In genomic region chr8:83140701-83141111, GRCm38 (mm10) we compare ENCODE assay signal across 13 mouse cellular contexts. TPM values are rescaled to one million over a fixed set of nuclear protein-coding genes. Genes with fewer than 3 reads are reported as not detected.
A peak's percentile ranks its signal among the peaks of the same experiment; 100 is the strongest.
DNase-seq lines count a peak whose midpoint lies in the region; ATAC-seq and TF ChIP-seq lines count a peak whose summit lies in the region.
"Had no signal": no experiment of that assay in that cellular context is flagged by ENCODE, and none has a peak within 500 bp of the region (broad histone marks: within the 10 kb centered on the region; RNA-seq: fewer than 3 reads in every experiment).

No protein-coding gene starts in this region.

- H3K4me2 ChIP-seq in limb, embryonic 14.5 days (replicated peaks; ENCODE audit: low read depth, low read length, severe bottlenecking), result no peak overlapping the region
- no peak overlapping the region for H3K4me2 ChIP-seq in lung, embryonic 16.5 days (ENCODE audit: low read depth, low read length)
- no peak overlapping the region for H3K4me2 ChIP-seq in forebrain, embryonic 12.5 days
- H3K4me2 ChIP-seq: embryonic facial prominence, embryonic 12.5 days; limb, embryonic 13.5 days had no signal

- TF ChIP-seq POLR2A in limb, embryonic 14.5 days (IDR thresholded peaks at IDR 0.05; ENCODE audit: borderline replicate concordance, extremely low read depth, insufficient read depth, insufficient read length), result no peak
- no peak for TF ChIP-seq POLR2A in spleen, adult 2 months (IDR thresholded peaks at IDR 0.05; ENCODE audit: low read depth, low read length)

- H3K9me3 ChIP-seq in limb, embryonic 14.5 days (ENCODE audit: control insufficient read depth, low read length), result no peaks in the 10 kb centered on the region
- no peaks in the 10 kb centered on the region for H3K9me3 ChIP-seq in limb, embryonic 10.5 days (replicated peaks)
- H3K9me3 ChIP-seq in lung, embryonic 16.5 days (ENCODE audit: control insufficient read depth, low read length), result no peaks in the 10 kb centered on the region
- H3K9me3 ChIP-seq in forebrain, embryonic 12.5 days, result no peaks in the 10 kb centered on the region
- H3K9me3 ChIP-seq: embryonic facial prominence, embryonic 12.5 days had no signal

- no peak for TF ChIP-seq CTCF in spleen, adult 2 months (IDR thresholded peaks at IDR 0.05; ENCODE audit: extremely low read depth, insufficient read depth, insufficient read length, insufficient replicate concordance)

- no peak overlapping the region for H3K9ac ChIP-seq in limb, embryonic 14.5 days (ENCODE audit: low read depth, low read length, severe bottlenecking)
- no peak overlapping the region for H3K9ac ChIP-seq in lung, embryonic 16.5 days (ENCODE audit: low read length)
- no peak overlapping the region for H3K9ac ChIP-seq in forebrain, embryonic 12.5 days
- H3K9ac ChIP-seq: embryonic facial prominence, embryonic 12.5 days; limb, embryonic 13.5 days had no signal

- 63% methylated on average over 3 of the region's 3 CpGs for WGBS in limb, embryonic 14.5 days
- 78% methylated on average over 3 of the region's 3 CpGs for WGBS in limb, embryonic 10.5 days
- WGBS in lung, embryonic 16.5 days, result 44% methylated on average over 3 of the region's 3 CpGs
- WGBS in spleen, adult 2 months, result 11% methylated on average over 3 of the region's 3 CpGs
- WGBS in forebrain, embryonic 12.5 days, result 87% methylated on average over 3 of the region's 3 CpGs

- H3K27ac ChIP-seq in limb, embryonic 14.5 days (replicated peaks; ENCODE audit: low read depth, low read length), result no peak overlapping the region
- H3K27ac ChIP-seq in limb, embryonic 10.5 days, result no peak overlapping the region
- H3K27ac ChIP-seq in lung, embryonic 16.5 days (ENCODE audit: low read length), result peak overlapping the region; percentile 2; the same call in 1 of the 2 replicates
- H3K27ac ChIP-seq in spleen, adult 2 months (ENCODE audit: insufficient read depth, low read length), result peak overlapping the region; percentile 73
- no peak overlapping the region for H3K27ac ChIP-seq in forebrain, embryonic 12.5 days
- H3K27ac ChIP-seq: embryonic facial prominence, embryonic 12.5 days; limb, embryonic 13.5 days had no signal

- DNase-seq in limb, embryonic 14.5 days (ENCODE audit: low spot score), result peak; percentile 0
- DNase-seq in limb, embryonic 10.5 days (ENCODE audit: low spot score), result no peak
- DNase-seq in spleen, adult 2 months (ENCODE audit: low read depth in 1 of 2, low spot score in 2 of 2), result peak in 1 of 2 experiments; percentile 34
- DNase-seq in gastrocnemius, postnatal 10 days, result no peak
- DNase-seq in right cerebral cortex, postnatal 4 days, result no peak
- DNase-seq: cerebellum, adult 18-20 months; kidney, adult 11 months had no signal

- H3K36me3 ChIP-seq in limb, embryonic 14.5 days (ENCODE audit: control insufficient read depth, insufficient read depth, low read length), result no peaks in the 10 kb centered on the region
- H3K36me3 ChIP-seq in limb, embryonic 10.5 days, result no peaks in the 10 kb centered on the region
- H3K36me3 ChIP-seq in lung, embryonic 16.5 days (ENCODE audit: control insufficient read depth, insufficient read depth, low read length), result no peaks in the 10 kb centered on the region
- H3K36me3 ChIP-seq in spleen, adult 2 months (ENCODE audit: control insufficient read depth, insufficient read depth, low read length), result no peaks in the 10 kb centered on the region
- H3K36me3 ChIP-seq in forebrain, embryonic 12.5 days (replicated peaks), result no peaks in the 10 kb centered on the region
- H3K36me3 ChIP-seq: embryonic facial prominence, embryonic 12.5 days; limb, embryonic 13.5 days had no signal

- no peak overlapping the region for H3K4me3 ChIP-seq in limb, embryonic 14.5 days (replicated peaks; ENCODE audit: low read length)
- H3K4me3 ChIP-seq in limb, embryonic 10.5 days, result no peak overlapping the region
- no peak overlapping the region for H3K4me3 ChIP-seq in lung, embryonic 16.5 days (ENCODE audit: low read length)
- no peak overlapping the region for H3K4me3 ChIP-seq in spleen, adult 2 months (ENCODE audit: extremely low read depth, insufficient read depth, insufficient read length)
- H3K4me3 ChIP-seq in forebrain, embryonic 12.5 days (replicated peaks), result no peak overlapping the region
- H3K4me3 ChIP-seq: embryonic facial prominence, embryonic 12.5 days; limb, embryonic 13.5 days; myocyte had no signal

- H3K4me1 ChIP-seq in limb, embryonic 14.5 days (ENCODE audit: control insufficient read depth, insufficient read depth, low read length), result no peaks in the 10 kb centered on the region
- H3K4me1 ChIP-seq in limb, embryonic 10.5 days, result no peaks in the 10 kb centered on the region
- peaks cover 8% of the 10 kb centered on the region for H3K4me1 ChIP-seq in lung, embryonic 16.5 days (replicated peaks; ENCODE audit: control insufficient read depth, insufficient read depth, low read length)
- peaks cover 17% of the 10 kb centered on the region; the same call in 1 of the 2 replicates for H3K4me1 ChIP-seq in spleen, adult 2 months (ENCODE audit: control insufficient read depth, insufficient read depth, insufficient read length)
- H3K4me1 ChIP-seq in forebrain, embryonic 12.5 days, result no peaks in the 10 kb centered on the region
- H3K4me1 ChIP-seq: embryonic facial prominence, embryonic 12.5 days had no signal

- ATAC-seq in limb, embryonic 14.5 days (ENCODE audit: low FRiP score, low read depth), result no peak
- peak; percentile 88 for ATAC-seq in common myeloid progenitor, adult 5-6 weeks (replicated peaks; ENCODE audit: low read depth, poor library complexity, severe bottlenecking)
- peak; percentile 45; the same call in 1 of the 2 replicates for ATAC-seq in lung, embryonic 16.5 days (ENCODE audit: low read depth)
- ATAC-seq in forebrain, embryonic 12.5 days (ENCODE audit: low FRiP score), result no peak

- H3K27me3 ChIP-seq in limb, embryonic 14.5 days (ENCODE audit: control insufficient read depth, insufficient read depth, low read length), result no peaks in the 10 kb centered on the region
- H3K27me3 ChIP-seq in limb, embryonic 10.5 days (ENCODE audit: low read depth, poor library complexity, severe bottlenecking), result no peaks in the 10 kb centered on the region
- no peaks in the 10 kb centered on the region for H3K27me3 ChIP-seq in lung, embryonic 16.5 days (ENCODE audit: control insufficient read depth, insufficient read depth, low read depth, low read length)
- no peaks in the 10 kb centered on the region for H3K27me3 ChIP-seq in spleen, adult 2 months (ENCODE audit: control insufficient read depth, insufficient read depth, low read length)
- H3K27me3 ChIP-seq in forebrain, embryonic 12.5 days, result no peaks in the 10 kb centered on the region
- H3K27me3 ChIP-seq: embryonic facial prominence, embryonic 12.5 days; limb, embryonic 13.5 days had no signal

RNA-seq across cellular contexts. Expression of gene Tbc1d9, which starts 24.4 kb away (rescaled TPM):
- 5.2 and 5.7 TPM in 2 replicates for polyA plus RNA-seq in limb, embryonic 14.5 days (2012; rRNA removed)
- 1.3 and 1.9 TPM in 2 replicates for polyA plus RNA-seq in limb, embryonic 14.5 days (2014; fragmentation: Nextera tagmentation; extraction: Ambion mirVana)
- 1.1 and 1.7 TPM in 2 replicates for polyA plus RNA-seq in limb, embryonic 10.5 days (2016; fragmentation: Nextera tagmentation; extraction: Ambion mirVana)
- total RNA-seq in common myeloid progenitor, adult 5-6 weeks (2017), result 2.3 and 7.2 TPM in 2 replicates
- polyA plus RNA-seq in lung, embryonic 16.5 days (2015; fragmentation: Nextera tagmentation; extraction: Ambion mirVana), result 1.4 TPM in 2 replicates
- polyA plus RNA-seq in spleen, adult 2 months (2012; rRNA removed), result 18.5 and 23.6 TPM in 2 replicates
- 11.6 and 12.7 TPM in 2 replicates for polyA plus RNA-seq in forebrain, embryonic 12.5 days (2016; fragmentation: Nextera tagmentation; extraction: Ambion mirVana)
- 1 to 10 TPM; 2.4 to 3.3 TPM for total RNA-seq in gastrocnemius, postnatal 10 days (2021)

RNA-seq across cellular contexts. Expression of gene Gm10645, which starts 25.3 kb away (rescaled TPM):
- 0.67 and 0.84 TPM in 2 replicates for polyA plus RNA-seq in limb, embryonic 14.5 days (2012; rRNA removed)
- polyA plus RNA-seq in limb, embryonic 14.5 days (2014; fragmentation: Nextera tagmentation; extraction: Ambion mirVana), result 1.2 and 1.9 TPM in 2 replicates
- polyA plus RNA-seq in limb, embryonic 10.5 days (2016; fragmentation: Nextera tagmentation; extraction: Ambion mirVana), result 0.60 and 1.3 TPM in 2 replicates
- not detected in 2 replicates for total RNA-seq in common myeloid progenitor, adult 5-6 weeks (2017)
- 0.23 and 0.89 TPM in 2 replicates for polyA plus RNA-seq in lung, embryonic 16.5 days (2015; fragmentation: Nextera tagmentation; extraction: Ambion mirVana)
- 1.8 and 2.9 TPM in 2 replicates for polyA plus RNA-seq in spleen, adult 2 months (2012; rRNA removed)
- polyA plus RNA-seq in forebrain, embryonic 12.5 days (2016; fragmentation: Nextera tagmentation; extraction: Ambion mirVana), result 5.5 and 6.2 TPM in 2 replicates
- total RNA-seq in gastrocnemius, postnatal 10 days (2021), result under 1 TPM in 1 of 2 experiments, not detected in 1; 0.32 TPM

Comparison
In these comparisons a context has a peak if more than half of its experiments do, and no peak if none do; other contexts are left out.
1. ATAC-seq: peak in common myeloid progenitor, adult 5-6 weeks (single experiment) and lung, embryonic 16.5 days (single experiment); none in limb, embryonic 14.5 days (single experiment) and forebrain, embryonic 12.5 days (single experiment).
2. H3K27ac ChIP-seq: peak in lung, embryonic 16.5 days (single experiment) and spleen, adult 2 months (single experiment); none in limb, embryonic 14.5 days (single experiment), limb, embryonic 10.5 days (single experiment) and forebrain, embryonic 12.5 days (single experiment).